Mouse (Mus musculus) CH12.LX (cell line): Measurements from ENCODE around the gene Amigo1.

Experiments
- CTCF ChIP-seq, 2 experiments: IDR thresholded peaks in 1 of 2; conservative IDR thresholded peaks in 1 of 2; 2 replicates each; pipeline ENCODE4 v1.5.1; 2011 to 2012; ENCODE audit warnings: low read depth in 2 of 2, low read length in 2 of 2, improper control_type of control experiment in 1 of 2, inconsistent platforms in 1 of 2, mild to moderate bottlenecking in 1 of 2, moderate library complexity in 1 of 2
- ELF1 ChIP-seq: IDR thresholded peaks from 2 replicates; pipeline ENCODE4 v1.6.1; 2014; ENCODE audit warnings: low read depth, mild to moderate bottlenecking, inconsistent platforms, low read length, improper control_type of control experiment
- EP300 ChIP-seq: IDR thresholded peaks from 2 replicates; pipeline ENCODE4 v1.6.1; 2011; ENCODE audit warnings: low read length, improper control_type of control experiment
- KAT2A ChIP-seq: IDR thresholded peaks from 2 replicates; pipeline ENCODE4 v1.6.1; 2012; ENCODE audit warnings: low read length, improper control_type of control experiment, inconsistent platforms; ENCODE audit not compliant: insufficient replicate concordance
- MAFK ChIP-seq: IDR thresholded peaks from 2 replicates; pipeline ENCODE4 v1.6.1; 2011; ENCODE audit warnings: low read length, improper control_type of control experiment; ENCODE audit not compliant: insufficient replicate concordance
- POLR2A ChIP-seq: IDR thresholded peaks from 2 replicates; pipeline ENCODE4 v1.6.1; 2011; ENCODE audit warnings: low read depth, mild to moderate bottlenecking, improper control_type of control experiment, low read length
- POLR2AphosphoS2 ChIP-seq: IDR thresholded peaks from 2 replicates; pipeline ENCODE4 v1.6.1; 2011; ENCODE audit warnings: low read depth, low read length, improper control_type of control experiment
- SIN3A ChIP-seq: IDR thresholded peaks from 2 replicates; pipeline ENCODE4 v1.6.1; 2012; ENCODE audit warnings: low read length, improper control_type of control experiment, inconsistent platforms

DNA sequence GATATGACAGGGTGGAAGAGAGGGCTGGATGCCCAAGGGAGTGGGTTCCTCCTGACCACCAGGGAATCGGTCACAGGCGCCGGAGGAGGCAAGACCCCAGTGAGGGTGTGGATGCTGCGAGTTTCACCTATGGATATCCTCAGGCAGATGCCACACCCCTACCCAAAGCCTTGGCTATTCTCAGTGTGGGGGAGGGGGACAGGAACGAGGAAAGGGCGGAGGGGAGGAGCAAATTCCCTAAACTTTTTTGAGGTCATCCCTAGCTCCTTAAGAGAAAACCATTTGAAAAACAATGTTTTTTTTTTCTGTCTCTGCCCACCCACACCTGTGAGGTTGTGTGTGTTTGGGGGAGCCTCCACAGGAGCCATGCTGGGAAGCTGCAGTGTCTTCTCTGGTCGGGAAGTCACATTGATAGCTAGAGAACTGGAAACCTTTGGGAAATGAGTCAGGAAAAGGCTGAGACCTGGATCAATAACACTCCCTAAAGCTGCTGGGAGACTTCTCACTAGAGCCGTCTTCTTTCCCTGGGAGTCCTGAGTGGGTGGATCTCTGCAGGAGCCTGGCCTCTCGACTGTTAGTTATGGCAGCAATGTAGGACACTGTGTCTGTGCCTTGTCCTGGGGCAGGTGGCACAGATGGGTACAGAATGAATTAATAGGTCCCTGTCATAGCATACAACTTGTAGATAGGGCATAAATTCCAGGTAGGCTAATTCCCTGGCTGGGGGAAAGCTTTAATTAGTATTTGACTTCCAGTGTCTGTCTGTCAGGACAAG, 2.8 kb downstream of the Amigo1 start:
- TF ChIP-seq SIN3A (no peak), POLR2A (no peak), EP300 (no peak), POLR2AphosphoS2 (no peak), CTCF (conservative IDR thresholded peaks at IDR 0.05 in 1 of 2, IDR thresholded peaks at IDR 0.05 in 1 of 2; ENCODE audit: low read depth in 2 of 2, low read length in 2 of 2) (no peak), ELF1 (no peak), KAT2A (no peak), MAFK (no peak)
